Mouse (Mus musculus) cerebellum, adult 2 months (tissue): ENCODE measurements at regions not wholly inside any gene's neighbourhood (a gene's known extent, or its start where the extent isn't known, plus 50 kb on each side); places are given as distances from the start of the nearest gene placed in this dataset.

ENCODE experiments used
- CTCF ChIP-seq: fragments of 200-500 bp; IDR thresholded peaks from 2 replicates; pipeline ENCODE4 v1.5.1; 2011; ENCODE audit warnings: low read depth, mild to moderate bottlenecking, control low read depth, low read length, moderate library complexity, borderline replicate concordance; ENCODE audit not compliant: insufficient read depth
- POLR2A ChIP-seq: fragments of 200-500 bp; IDR thresholded peaks from 2 replicates; pipeline ENCODE4 v1.6.1; 2011; ENCODE audit warnings: low read length, control low read depth, borderline replicate concordance; ENCODE audit not compliant: insufficient read depth

DNA sequence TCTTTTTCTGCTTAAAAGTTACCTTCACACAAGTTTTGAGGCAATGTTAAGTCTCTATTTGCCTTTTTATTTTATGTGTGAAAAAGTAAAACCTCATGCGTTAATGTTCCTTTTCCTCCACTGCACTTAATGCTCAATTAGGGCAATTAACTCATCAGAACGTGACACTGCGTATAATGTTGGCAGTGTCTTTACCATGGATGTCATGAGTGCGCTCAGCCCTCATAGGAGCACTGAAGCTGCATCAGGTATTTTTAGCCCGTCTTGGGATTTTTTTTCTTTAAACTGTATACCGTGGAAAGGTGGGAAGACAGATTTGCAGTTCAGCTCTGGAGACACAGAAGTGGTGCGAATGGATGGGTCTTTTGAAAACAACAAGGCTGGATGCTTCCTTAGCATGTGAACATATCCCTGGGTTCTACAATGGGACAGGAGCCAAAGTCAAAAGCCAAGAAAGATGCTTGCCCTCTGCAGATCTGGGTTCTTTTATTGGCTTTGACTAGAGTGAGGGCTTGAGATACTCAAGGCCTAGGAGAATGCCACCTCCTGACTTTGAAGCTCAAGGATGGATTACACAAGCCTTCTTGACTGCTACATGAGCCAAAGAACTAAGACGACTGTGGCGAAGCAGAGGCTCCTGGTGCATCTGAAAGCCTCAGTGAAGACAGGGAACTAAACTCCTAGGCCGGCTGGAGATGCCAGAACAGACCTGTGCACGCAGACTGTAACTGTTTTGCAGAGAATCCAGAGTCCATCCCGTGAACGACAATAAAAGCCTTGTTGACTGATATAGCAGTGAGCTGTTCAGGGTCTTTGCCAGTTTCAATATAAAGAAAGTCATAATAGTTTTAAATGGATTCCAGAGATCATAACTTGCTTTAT lies 262.9 kb upstream of the Emcn start:
- no peak for TF ChIP-seq CTCF
- TF ChIP-seq POLR2A = no peak
